Mouse (Mus musculus) liver, adult 2 months (tissue): ENCODE measurements at regions not wholly inside any gene's neighbourhood (a gene's known extent, or its start where the extent isn't known, plus 50 kb on each side); places are given as distances from the start of the nearest gene placed in this dataset.

Experiments used
- CTCF ChIP-seq: fragments of 200-500 bp; IDR thresholded peaks from 2 replicates; pipeline ENCODE4 v1.5.1; 2011; ENCODE audit warnings: low read depth, low read length, control low read depth
- POLR2A ChIP-seq: fragments of 200-500 bp; IDR thresholded peaks from 2 replicates; pipeline ENCODE4 v1.6.1; 2011; ENCODE audit warnings: low read length, control low read depth; ENCODE audit not compliant: insufficient read depth; ENCODE audit errors: extremely low read depth

DNA sequence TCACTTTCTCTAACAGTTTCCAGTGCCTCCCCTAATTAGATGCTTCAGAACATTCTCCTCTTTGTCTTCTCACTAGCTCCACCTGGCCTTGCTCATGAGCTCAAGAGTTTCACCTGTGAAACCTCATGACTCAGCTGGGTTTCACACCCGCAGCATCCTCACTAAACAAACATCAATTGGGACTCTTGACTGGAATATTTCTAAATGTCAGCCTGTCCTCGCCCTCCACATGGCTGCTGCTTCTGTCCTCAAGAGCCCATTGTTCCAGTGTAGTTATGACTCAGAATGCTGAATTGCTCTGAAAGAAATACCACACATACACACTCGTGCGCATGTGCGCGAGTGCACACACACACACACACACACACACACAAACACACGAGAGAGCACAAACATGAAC, 407.2 kb downstream of the Prss52 start:
- TF ChIP-seq CTCF (no peak), POLR2A (no peak)
